Mouse (Mus musculus) megakaryocyte, embryonic 14.5 days (primary cell): Measurements from ENCODE around the gene Ppp2r2d.

Experiments
- FLI1 ChIP-seq: IDR thresholded peaks from 2 replicates; pipeline ENCODE4 v1.6.1; 2012; ENCODE audit warnings: low read length, inconsistent platforms, mixed read lengths
- GATA1 ChIP-seq: IDR thresholded peaks from 3 replicates; pipeline ENCODE4 v1.6.1; 2012; ENCODE audit warnings: mixed read lengths, low read length, inconsistent platforms, borderline replicate concordance

DNA sequence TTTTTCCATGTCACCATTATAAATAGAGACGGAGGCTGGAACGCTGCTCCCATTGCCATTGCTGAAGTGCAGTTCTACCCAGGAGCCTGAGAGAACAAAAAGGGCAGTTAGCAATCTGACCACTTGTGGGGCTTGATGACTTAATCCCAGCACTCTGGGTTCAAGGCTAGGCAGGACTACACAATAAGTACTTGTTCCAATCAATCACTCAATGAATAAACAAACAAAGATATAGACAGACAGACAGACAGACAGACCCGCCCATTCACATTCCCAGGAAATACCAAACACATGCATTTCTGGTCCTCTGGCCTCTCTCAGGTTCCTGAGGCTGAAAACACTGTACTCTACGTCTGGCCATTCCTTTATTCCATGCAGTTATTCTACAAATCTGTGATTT lies 52.9 kb downstream of the Ppp2r2d start:
- TF ChIP-seq GATA1 (no peak), FLI1 (no peak)
